Mouse (Mus musculus) adrenal gland, postnatal 25 days (tissue): ENCODE measurements around the gene Mypn. TPM values are rescaled to one million over a fixed set of nuclear protein-coding genes. Genes with fewer than 3 reads are reported as not detected.

Source experiments
- DNase-seq: peaks from one replicate; pipeline ENCODE4 v3.0.0; 2021; ENCODE audit warnings: mixed read lengths
- long read RNA-seq: library from polyadenylated mRNA; stranded (forward); transcript quantifications from one replicate; pipeline ENCODE4 v2.0.0, GENCODE M21; 2021
- total RNA-seq: library from RNA; stranded (reverse); gene quantifications from 2 replicates; pipeline ENCODE4 v1.2.3, GENCODE M21; 2021

Mypn gene
- 0.33 and 0.39 TPM in 2 replicates for total RNA-seq
- long read RNA-seq: 0 reads

DNA sequence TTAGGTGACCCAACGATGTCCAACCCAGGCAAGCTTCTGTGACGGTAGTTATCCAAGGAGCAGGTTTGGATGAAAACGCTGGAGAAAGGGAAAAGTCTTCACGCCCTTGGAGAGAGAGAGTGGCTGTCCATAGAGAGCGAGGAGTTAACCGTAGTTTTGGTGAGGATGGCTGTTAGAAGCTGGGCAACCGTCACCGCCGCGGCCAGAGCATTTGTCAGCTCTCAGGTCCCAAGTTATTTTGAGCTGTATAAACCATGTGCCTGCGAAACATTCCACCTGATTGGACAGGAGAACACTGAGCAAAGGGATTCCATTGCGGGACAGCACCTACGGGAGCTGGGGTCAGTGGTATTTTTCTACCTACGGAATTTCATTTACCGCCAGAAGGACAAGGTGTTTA lies at the start of gene Mypn:
Gene Mypn (minus strand): TSS at position 225 of the 400 bp plus-strand sequence.
- DNase-seq: no peak

DNA sequence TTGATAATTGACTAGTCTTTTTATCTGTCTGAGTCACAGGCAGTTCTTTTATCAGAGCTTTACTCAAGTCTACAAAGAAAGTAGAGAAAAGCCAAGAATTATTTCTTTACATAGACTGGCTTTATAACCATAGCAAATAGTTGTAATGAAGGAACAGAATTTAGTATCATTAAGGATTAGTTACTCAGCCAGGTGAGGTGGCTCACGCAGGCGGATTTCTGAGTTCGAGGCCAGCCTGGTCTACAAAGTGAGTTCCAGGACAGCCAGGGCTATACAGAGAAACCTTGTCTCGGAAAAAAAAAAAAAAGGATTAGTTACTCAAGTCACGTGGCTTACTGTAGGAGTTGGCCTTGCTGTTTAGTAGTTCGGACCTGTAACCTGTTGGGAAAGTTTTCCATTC lies 44.7 kb upstream of the Mypn start:
- no peak for DNase-seq

DNA sequence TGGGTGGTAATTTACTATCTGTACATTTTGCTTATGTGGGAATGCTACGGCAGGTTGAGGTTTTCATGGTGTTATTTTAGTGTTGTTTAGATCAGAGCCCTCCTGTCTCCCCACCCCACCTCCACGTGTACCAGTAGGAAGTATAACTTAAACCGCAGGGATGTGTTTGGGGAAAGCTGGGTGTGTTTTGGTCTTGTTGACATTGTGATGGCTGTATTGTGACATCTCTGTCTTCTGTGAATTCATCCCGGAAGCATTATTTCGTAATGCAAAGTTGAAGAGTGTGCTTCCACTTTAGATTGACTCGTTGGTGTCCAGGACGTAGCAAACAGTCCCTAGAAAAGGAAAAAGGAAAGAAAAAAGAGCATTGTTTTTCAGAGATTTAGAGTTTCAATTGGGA lies 43.7 kb upstream of the Mypn start:
- no peak for DNase-seq

DNA sequence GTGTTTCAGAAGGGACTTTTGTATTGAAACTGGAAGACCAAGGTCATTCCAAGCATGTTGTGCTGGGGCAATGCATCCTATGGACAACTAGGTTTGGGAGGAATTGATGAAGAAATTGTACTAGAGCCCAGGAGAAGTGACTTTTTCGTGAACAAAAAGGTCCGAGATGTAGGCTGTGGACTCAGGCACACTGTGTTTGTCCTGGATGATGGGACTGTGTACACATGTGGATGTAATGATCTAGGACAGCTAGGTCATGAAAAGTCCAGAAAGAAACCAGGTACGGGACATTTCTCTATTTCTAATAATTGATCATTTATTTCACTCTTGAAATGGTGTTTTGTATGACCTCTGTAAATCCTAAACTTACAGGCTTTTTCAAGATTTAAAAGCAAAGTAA lies 42.1 kb upstream of the Mypn start:
- no peak for DNase-seq

DNA sequence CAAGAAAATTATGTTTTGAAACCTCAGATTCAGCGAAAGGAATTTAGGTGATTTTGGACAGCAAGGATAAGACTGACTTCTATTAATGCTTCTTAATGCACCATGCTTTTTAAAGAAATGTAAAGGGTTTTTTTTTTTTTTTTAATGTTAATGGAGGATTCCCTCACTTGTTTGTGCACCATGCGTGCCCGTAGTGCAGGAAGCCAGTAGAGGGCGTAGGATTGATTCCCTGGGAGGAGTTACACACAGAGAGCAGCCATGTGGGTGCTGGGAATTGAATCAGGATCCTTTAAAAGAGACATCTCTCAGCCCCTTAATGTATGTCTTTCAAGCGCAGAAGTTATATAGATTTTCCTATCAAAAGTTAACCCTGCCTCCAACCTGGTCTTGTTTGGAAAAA lies 41.0 kb upstream of the Mypn start:
- no peak for DNase-seq

DNA sequence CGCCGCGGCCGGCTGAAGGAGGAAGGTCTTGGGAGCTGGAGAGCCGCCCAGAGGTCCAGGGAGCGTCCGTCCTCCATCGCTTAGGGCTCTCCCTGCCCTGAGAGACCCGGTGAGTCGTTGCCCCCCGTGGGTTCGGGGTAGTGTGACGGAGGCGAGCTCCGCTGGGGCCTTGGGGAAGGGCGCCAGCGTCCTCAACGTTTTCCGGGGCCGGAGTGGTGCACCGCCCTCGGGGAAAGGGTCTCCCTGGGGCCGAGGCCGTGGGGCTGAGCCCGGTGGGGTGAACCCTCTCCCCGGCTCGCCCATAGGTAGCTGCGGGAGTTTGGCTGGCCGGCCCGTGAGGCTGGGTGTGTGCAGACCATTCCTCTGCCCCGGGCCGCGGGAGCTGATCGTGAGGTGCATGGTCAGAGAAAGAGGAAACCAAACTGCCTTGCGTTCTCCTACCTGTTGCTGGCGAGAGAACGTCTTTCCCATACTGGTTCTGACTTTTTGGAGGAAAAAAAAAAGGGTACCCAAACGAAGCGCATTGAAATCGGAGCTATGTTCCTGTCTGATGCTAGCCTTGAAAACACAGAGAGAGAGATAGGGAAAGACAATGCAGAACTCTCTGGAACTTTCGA lies 40.4 kb upstream of the Mypn start:
- peak; percentile 52 for DNase-seq

DNA sequence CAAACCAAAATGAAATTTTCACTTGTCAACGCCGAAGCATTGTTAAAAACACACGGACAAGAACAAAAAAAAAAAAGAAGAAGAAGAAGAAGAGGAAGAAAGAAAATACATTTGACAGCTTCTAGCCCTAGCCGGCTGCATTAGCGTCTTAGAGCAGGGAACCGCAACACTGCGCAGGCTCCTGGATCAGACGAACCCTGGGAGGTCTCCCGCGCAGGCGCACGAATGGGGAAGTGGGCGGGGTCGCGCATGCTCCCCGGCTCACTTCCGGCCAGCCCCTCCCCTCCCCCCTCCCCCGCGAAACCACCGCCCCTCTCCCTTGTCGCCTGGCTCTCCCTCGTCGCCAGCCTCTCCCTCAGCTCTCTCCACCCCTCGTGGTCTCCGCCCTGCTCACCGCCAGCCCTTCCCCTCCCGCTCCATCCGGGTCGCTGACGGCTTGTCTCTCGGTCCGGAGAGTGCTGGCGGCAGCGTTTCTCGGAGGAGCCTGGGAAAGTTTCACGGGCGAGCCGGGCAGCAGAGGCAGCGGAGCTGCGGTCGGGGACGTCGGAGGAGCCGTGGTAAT lies 39.8 kb upstream of the Mypn start, which contains the start of gene Herc4:
Gene Herc4 (plus strand): TSS at position 318 of the 562 bp plus-strand sequence.
- DNase-seq: peak; percentile 98

DNA sequence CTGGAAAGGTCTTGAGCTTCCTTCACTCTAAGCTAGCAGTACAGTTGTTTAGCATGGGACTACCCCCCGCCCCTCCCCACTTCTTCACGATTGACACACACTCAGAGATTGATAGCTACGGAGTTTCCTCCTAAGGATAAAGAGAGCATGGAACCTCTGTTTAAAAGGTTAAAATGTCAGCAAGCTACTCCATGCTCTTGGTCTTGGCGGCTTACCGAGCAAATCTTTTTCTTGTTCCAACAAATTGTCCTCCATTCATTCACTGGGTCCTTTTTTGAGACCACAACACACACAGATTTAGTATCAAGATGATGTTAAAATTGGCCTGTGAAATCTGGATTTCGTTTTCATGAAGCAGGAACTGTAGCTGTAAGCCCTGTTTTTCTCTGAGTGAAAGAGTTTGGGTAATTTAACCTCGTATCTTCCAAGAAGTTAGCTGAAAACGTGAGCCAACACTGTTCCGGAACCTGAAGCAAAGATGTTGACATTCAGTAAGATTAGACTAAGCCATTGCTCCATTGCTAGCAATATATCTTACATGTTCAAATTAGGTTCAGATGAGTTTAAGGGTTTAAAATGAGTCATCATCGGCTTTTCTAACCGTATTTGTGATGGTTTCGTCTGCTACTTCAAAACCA lies 39.2 kb upstream of the Mypn start:
- DNase-seq: no peak

DNA sequence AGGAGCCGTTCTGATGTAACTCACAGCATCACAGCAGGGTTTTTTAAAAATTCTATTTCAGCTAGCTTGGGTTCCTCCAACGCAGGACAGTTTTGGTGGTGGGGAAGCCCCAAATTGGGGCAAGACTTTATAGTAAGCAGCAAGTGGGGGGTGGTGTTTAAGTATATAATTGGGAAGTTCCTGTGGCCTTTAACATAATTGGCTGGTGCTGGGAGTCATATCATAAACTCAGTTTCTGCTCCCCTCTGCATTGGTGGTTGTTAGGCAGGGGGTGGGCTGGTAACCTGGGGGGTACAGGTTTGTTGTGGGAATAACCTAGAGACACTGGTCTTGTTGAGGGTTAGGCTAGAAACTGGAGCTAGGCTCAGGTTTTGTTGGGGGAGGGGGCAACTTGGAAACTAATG lies 37.1 kb upstream of the Mypn start:
- no peak for DNase-seq

DNA sequence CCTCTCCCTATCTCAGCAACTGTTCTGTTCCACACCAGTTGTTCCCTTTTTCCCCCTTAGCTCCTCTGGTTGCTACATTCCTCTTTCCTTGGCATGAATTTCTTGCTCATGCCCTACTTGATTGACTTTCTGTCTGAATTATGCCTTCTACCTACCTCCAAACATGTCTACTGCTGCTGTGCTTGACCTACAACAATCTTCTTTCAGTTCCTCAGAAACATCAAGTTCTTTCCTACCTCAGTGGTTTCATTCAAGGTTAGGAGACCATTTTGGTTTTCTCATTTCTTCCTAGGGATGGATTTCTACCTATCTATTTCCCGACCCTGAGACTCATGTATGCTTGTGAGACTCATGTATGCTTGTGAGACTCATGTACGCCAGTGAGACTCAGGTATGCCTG lies 36.1 kb upstream of the Mypn start:
- no peak for DNase-seq

DNA sequence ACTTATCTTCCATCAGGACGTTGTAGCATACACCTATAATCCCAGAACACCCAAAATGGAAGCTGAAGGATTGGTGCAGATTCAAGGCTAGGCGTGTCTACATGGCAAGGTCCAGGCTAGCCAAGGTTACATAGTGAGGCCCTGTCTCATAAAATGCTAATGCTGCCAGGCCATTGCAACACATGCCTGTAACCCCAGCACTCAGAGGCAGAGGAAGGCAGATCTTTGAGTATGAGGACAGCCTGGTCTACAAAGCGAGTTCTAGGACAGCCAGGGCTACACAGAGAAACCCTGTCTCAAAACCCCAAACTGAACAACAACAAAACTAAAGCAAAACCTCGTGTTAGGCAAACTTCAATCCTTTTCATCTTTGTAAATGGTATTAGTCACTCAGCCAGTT lies 34.3 kb upstream of the Mypn start:
- no peak for DNase-seq

DNA sequence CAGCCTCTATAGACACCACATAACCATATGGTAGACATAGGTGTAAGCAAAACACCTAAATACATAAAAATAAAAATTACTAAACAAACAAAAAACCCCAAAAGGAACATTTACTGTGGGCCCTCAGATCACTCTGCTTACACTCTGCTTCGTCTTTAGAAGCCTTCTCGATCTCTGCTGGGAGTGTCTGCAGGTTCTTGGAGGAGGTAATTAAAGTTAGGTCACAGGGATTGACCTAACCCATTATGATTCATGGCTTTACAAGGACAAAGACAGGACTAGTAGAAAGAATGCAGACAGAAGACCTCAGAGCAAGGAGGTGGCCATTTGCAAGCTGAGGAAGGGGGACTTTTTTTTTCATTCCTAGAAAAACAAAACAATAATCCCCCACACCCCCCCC lies 33.5 kb upstream of the Mypn start:
- no peak for DNase-seq

DNA sequence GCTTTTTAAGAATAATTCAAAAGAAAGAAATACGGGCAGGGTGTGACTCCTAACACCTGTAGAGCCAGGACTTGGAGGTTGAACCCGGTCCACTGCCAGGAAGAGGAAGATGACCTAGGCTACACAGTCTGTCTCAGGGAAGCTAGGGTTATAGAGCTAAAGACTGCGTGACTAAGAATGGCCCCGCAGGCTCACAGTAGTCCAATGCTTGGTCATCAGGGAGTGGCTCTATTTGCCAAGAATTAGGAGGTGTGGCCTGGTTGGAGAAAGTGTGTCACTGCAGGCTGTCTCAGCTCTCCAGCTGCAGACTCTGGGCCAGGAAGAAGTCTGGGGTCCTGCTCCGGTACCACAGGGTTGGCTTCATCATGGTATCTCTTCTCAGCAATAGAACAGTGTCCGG lies 32.9 kb upstream of the Mypn start:
- no peak for DNase-seq

DNA sequence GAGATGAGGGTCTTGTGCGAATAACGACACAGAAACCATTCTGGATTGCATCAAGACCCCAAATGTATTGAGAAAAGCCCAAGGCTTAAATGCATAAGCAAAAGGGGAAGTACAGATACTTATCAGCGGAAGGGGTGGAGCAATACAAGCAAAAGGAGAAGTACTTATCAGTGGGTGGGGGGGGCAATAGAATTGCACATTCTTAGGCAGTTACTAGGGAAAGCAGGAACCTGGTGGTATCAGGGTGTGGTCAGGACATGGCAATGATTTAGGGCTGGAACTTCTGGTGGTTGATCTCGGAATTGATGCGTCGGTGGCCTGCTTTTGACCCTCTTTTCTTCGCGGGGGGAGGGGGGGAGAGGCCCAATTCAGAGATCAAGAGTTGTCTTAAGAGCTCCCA lies 32.1 kb upstream of the Mypn start:
- DNase-seq: no peak

DNA sequence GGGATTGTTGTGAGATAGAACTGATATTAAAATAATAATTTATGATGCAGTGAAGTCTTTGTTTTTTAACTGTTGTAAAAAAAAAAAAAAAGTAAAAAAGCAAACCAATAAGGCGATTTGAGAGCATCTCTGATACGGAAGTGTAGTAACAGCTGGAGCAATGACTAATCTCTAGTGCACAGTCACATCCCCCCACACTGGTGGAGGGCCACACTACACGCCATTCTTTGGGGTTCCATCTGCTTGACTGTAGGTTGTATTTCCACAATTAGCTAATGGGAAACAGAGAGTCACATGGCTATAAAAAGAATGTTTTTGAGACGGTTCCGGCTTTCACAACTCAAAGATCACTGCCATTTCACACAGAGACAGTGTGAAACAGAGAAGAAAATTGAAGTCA lies 30.4 kb upstream of the Mypn start:
- DNase-seq: no peak

DNA sequence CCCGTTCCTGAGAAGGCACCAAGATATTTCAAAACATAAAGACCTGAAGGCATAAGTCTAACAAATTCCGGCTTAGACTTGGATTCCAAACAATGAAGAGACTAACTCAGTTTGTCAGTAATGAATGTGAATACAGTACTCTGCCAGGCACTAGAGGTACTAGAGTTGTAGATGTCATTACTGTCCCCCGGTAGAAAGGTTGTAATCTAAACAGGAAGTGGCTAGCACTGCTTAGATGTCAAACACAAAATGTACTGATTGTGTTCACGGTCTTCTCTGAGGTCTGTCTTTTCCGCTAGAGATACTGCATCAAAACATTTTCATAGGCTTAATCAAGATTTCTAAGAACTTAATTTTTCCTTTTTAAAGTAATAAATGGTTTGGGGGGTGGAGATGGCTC lies 27.9 kb upstream of the Mypn start:
- no peak for DNase-seq

DNA sequence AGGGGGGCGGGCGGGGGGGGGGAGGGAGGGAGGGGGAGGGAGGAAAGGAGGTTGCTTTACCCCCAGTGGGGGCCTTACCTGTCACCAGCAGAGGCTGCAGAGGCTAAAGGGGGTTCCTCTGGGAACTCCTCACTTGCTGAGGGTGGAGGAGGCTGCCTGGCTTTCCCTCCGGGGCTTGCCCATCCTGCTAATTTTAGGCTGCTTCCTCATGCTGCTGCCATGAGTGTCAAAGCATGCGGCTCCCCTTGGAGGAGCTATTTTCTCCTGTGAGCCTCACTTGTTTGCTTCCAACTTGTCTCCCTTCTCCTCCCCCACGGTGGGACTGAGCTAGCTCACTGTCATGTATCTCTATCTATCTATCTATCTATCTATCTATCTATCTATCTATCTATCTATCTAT lies 27.1 kb upstream of the Mypn start:
- no peak for DNase-seq

DNA sequence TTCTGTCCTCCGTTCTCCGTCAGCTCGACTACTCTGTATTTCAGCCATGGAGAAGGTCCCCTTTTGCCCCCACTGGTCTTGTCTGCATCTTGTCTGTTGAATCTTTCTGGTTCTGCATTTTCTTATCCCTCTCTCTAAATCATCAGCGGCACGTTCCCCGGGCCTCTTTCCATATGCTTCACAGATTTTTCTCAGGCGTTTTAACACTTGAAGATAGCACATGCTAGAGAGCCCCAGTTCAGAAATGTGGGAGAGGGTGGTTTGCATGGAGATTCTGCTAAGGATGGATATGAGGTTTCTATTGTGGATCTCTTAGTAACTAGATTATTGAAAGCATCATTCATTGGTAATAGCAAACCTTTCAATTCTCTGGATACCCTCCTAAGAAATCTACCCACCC lies 26.5 kb upstream of the Mypn start:
- DNase-seq: no peak

DNA sequence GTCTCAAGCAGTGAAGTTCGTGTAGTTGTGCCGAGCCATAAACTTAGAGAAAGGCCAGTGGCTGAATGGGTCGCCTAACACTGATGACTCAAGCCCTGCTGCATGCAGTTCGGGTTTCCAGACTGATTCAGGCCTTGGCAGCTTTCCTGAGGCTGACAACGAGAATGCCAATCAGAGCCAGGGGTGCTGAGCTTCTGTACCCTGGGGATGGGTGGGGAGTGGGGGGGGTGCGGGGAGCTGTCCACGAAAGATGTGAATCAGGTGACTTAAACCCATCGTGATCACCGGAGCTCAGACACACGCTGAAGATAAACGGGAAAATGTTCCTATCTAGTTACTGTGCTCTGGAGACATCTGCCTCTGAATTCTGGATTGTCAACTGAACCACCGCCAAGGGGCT lies 20.6 kb upstream of the Mypn start:
- DNase-seq: peak; percentile 75

DNA sequence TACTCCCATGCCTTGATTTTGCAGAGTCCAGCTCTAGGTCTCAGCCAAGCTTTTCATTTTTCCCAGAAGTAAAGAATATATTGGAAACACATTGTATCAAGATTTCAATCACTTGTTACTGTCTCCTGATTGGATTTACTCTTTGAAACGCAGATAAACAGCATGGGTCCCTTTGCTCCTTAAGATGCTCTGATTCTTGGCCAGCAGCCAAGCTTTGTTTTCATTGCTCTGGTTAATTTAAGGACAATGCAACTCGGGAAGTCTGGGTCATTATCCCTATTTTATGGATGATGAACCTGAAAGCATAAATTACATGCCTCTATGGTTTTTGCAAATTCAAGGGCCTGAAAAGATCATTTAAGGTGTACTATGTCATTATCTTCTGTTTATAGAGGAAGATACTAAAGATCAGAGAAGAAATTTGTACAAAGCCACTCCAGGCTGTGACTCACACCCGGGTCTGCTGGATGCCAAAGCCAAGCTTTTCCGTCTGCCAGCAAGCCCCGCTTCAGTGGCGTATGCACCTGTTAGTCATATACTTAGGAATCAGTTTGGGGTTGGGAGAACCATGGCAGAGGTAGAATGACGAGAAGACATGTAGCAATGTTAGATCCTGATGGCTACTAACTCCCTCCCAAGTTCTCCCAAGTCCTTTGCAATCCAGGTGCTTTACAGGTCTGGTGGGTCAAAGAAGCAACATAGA lies 17.5 kb upstream of the Mypn start:
- DNase-seq: peak; percentile 49

DNA sequence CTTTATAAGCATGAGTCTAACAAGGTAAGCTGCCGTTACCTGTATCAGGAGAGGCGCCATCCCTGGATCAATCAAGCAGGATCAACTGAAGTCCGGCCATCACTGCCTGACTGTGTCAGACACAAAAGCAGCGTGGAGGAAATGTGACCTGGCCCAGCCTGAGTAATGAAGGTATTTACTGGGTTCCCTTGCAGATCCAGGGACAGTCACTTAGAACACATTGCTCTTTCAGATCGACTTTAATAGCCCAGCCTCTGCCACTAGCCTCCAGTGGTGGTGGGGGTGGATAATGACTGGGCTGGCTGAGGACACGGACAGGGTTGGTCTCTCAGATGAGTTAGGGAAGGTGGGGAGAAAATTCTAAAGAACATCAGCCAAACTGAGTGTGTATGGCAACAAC lies 5.1 kb upstream of the Mypn start:
- DNase-seq: no peak

DNA sequence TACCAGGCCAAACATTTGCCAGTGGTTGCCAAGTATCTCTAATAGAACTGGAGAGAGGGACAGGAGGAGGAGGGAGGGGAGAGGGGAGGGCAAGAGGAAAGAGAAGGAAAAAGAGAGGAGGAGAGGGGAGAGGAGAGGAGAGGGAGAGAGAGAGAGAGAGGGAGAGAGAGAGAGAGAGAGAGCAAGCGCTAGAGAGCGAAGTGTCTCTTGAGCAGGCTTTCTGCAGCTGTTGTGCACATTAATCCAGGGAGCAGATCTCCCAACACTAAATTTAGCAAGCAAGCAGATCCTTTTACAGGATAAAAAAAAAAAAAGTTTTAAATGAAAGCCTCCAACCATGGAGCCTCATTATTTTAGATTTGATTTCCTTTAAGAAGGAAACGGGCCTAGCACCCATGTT lies 750 bp downstream of the Mypn start:
- no peak for DNase-seq

DNA sequence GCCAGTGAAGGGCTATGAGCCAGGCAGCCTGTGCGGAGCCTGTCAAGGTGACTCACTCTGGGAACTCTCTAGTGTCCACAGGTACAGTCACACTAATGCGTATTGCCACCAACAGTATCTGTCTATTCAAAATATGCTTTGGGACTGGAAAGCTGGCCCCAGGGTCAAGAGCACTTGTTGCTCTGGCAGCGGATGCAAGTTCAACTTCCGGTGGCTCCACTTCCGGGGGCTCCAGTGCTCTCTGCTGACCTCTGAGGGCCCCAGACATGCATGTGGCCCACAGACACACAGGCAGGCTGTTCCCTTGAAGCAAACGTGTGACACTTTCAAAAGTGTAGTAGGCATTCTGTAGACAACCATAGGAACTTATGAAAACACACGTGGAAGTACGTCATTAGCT lies 2.2 kb downstream of the Mypn start:
- DNase-seq: no peak

DNA sequence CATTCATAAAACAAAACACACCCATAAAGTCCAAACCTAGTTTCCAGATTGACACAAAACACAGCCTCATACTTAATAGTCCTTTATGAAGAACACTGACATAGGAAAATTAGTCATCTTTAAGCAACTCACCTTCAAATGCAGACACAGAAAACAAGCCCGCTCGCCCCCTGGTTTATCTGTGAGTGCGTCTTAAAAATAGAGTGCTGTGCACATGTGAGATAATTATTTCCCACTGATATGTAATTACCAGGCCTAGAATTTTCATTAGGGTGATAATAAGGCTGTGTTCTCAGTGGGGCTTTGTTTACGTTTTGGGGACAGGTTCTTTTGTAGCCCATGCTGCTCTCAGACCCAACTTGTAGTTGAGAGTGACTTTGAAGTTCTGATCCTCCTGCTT lies 4.7 kb downstream of the Mypn start:
- no peak for DNase-seq
